16 mouse cellular contexts compared by ENCODE assay signal in the genomic region with DNA sequence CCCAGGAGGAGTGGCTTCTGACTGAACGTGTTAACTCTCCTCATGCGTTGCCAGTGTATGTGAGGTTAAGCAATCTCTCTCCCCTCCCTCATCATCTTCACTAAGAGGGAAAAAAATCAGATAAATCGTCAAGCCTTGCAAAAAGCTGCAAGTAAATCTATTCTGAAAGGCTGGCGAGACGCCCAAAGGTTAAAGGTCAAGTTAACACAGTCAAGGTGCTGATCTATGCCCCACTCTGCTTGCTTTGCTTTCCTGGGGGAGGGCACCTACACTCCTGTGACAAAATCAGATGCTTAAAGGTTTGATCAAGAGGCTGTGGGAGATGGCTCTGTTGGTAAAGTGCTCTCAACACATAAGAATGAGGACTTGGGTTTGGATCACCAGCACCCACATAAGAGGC. TPM values are rescaled to one million over a fixed set of nuclear protein-coding genes. Genes with fewer than 3 reads are reported as not detected.
DNase-seq lines count a peak whose midpoint lies in the region; ATAC-seq lines count a peak whose summit lies in the region.
"Had no signal": no experiment of that assay in that cellular context is flagged by ENCODE, and none has a peak within 500 bp of the region (broad histone marks: within the 10 kb centered on the region; RNA-seq: fewer than 3 reads in every experiment).

No protein-coding gene starts in this region.

- ATAC-seq in liver, embryonic 13.5 days (ENCODE audit: low read depth) = no peak; the same call in 1 of the 2 replicates
- ATAC-seq in liver, embryonic 12.5 days = no peak
- no peak for ATAC-seq in monocyte, adult 5-6 weeks (replicated peaks; ENCODE audit: insufficient number of reproducible peaks, low FRiP score, low TSS enrichment, poor library complexity, severe bottlenecking)

- H3K9me3 ChIP-seq in liver, embryonic 13.5 days (replicated peaks) = no peaks in the 10 kb centered on the region
- H3K9me3 ChIP-seq in liver, embryonic 12.5 days (replicated peaks) = no peaks in the 10 kb centered on the region
- H3K9me3 ChIP-seq: heart, embryonic 10.5 days; megakaryocyte, embryonic 14.5 days had no signal

- H3K4me3 ChIP-seq in liver, embryonic 13.5 days (replicated peaks) = no peak overlapping the region
- no peak overlapping the region for H3K4me3 ChIP-seq in liver, embryonic 12.5 days
- H3K4me3 ChIP-seq: heart, embryonic 10.5 days; megakaryocyte, embryonic 14.5 days had no signal

- DNase-seq in adrenal gland, postnatal 14 days = peak; percentile 53
- no peak for DNase-seq in adrenal gland, postnatal 36 days
- no peak for DNase-seq in liver, embryonic 13.5 days
- DNase-seq in right cerebral cortex, postnatal 14 days = peak; percentile 36
- DNase-seq in right cerebral cortex, adult 18-20 months = no peak
- DNase-seq in left cerebral cortex, adult 11 months (ENCODE audit: low spot score) = no peak
- DNase-seq: gastrocnemius, postnatal 25 days; layer of hippocampus, postnatal 36 days; left cerebral cortex, postnatal 4 days; lung, embryonic 14.5 days; right cerebral cortex, postnatal 4 days had no signal

- no peaks in the 10 kb centered on the region for H3K27me3 ChIP-seq in liver, embryonic 13.5 days
- no peaks in the 10 kb centered on the region for H3K27me3 ChIP-seq in liver, embryonic 12.5 days (replicated peaks)
- H3K27me3 ChIP-seq: CH12.LX; megakaryocyte, embryonic 14.5 days had no signal

- peaks cover 36% of the 10 kb centered on the region for H3K4me1 ChIP-seq in liver, embryonic 13.5 days (replicated peaks)
- H3K4me1 ChIP-seq in liver, embryonic 12.5 days = peaks cover 23% of the 10 kb centered on the region

- H3K4me2 ChIP-seq in liver, embryonic 13.5 days = no peak overlapping the region
- H3K4me2 ChIP-seq in liver, embryonic 12.5 days = no peak overlapping the region
- H3K4me2 ChIP-seq: lung, embryonic 14.5 days had no signal

- no peak overlapping the region for H3K9ac ChIP-seq in liver, embryonic 13.5 days
- H3K9ac ChIP-seq in liver, embryonic 12.5 days = no peak overlapping the region
- H3K9ac ChIP-seq: lung, embryonic 14.5 days had no signal

- H3K36me3 ChIP-seq in liver, embryonic 13.5 days = no peaks in the 10 kb centered on the region
- no peaks in the 10 kb centered on the region for H3K36me3 ChIP-seq in liver, embryonic 12.5 days
- H3K36me3 ChIP-seq: heart, embryonic 10.5 days had no signal

- WGBS in liver, embryonic 13.5 days (ENCODE audit: insufficient replicate concordance) = 57% methylated on average over 5 of the region's 5 CpGs
- WGBS in liver, embryonic 12.5 days (ENCODE audit: insufficient replicate concordance) = 59% methylated on average over 5 of the region's 5 CpGs

- 0 out of 2 replicates have a peak overlapping the region, but pooled peaks have one; percentile 5 for H3K27ac ChIP-seq in liver, embryonic 13.5 days
- no peak overlapping the region for H3K27ac ChIP-seq in liver, embryonic 12.5 days
- H3K27ac ChIP-seq: heart, embryonic 10.5 days had no signal

RNA-seq across cellular contexts. Expression of a gene that starts 51.6 kb away (rescaled TPM):
- 56.4 and 61.4 TPM in 2 replicates for total RNA-seq in adrenal gland, postnatal 14 days (2021)
- total RNA-seq in adrenal gland, postnatal 36 days (2021) = 10 to 100 TPM; 52.9 to 57.7 TPM
- 10.4 and 12.7 TPM in 2 replicates for polyA plus RNA-seq in liver, embryonic 13.5 days (2015; fragmentation: Nextera tagmentation; extraction: Ambion mirVana)
- 16.1 and 16.3 TPM in 2 replicates for polyA plus RNA-seq in liver, embryonic 12.5 days (2016; fragmentation: Nextera tagmentation; extraction: Ambion mirVana)
- 110 to 165 TPM (median 124 TPM) in 3 replicates for total RNA-seq in monocyte, adult 5-6 weeks (2017)

RNA-seq across cellular contexts. Expression of a gene that starts 52.4 kb away (rescaled TPM):
- total RNA-seq in adrenal gland, postnatal 14 days (2021) = 47.1 and 48.2 TPM in 2 replicates
- 10 to 100 TPM; 44.7 to 46.3 TPM for total RNA-seq in adrenal gland, postnatal 36 days (2021)
- polyA plus RNA-seq in liver, embryonic 13.5 days (2015; fragmentation: Nextera tagmentation; extraction: Ambion mirVana) = 7.5 and 10.4 TPM in 2 replicates
- 8.7 and 8.8 TPM in 2 replicates for polyA plus RNA-seq in liver, embryonic 12.5 days (2016; fragmentation: Nextera tagmentation; extraction: Ambion mirVana)
- total RNA-seq in monocyte, adult 5-6 weeks (2017) = 12.9 to 19.6 TPM (median 19.1 TPM) in 3 replicates

Comparison
In these comparisons a context has a peak if more than half of its experiments do, and no peak if none do; other contexts are left out.
1. DNase-seq: peak in adrenal gland, postnatal 14 days (single experiment) and right cerebral cortex, postnatal 14 days (single experiment); none in adrenal gland, postnatal 36 days (0 of 2), liver, embryonic 13.5 days (single experiment), right cerebral cortex, adult 18-20 months (single experiment) and left cerebral cortex, adult 11 months (single experiment).